Mouse (Mus musculus): ENCODE results near the gene Selenow.

DNA sequence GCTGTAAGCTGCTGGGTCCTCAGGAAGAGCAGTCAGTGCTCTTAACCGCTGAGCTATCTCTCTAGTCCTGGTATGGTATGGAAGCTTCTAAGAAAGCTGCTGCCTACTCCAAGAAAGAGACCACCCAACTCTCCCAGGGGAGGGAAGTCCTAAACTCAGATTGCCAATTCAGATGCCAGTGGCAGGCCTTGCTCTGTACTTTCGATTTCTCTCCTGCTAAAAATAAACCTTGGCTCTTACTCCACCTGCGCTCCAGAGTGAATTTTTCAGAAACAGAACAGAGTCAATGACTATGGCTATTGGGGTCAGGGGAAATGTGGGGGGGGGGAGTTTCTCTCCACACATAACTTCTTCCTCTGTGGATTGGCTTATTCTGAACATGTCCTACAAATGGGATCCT lies 9.4 kb upstream of the Selenow start:
- TF ChIP-seq EP300 (IDR thresholded peaks at IDR 0.05; ENCODE audit: insufficient read depth, low read depth, low read length) = no peak
- TF ChIP-seq CTCF (IDR thresholded peaks at IDR 0.05) = no peak
- no peak for TF ChIP-seq POLR2A (IDR thresholded peaks at IDR 0.05; ENCODE audit: insufficient read depth, low read depth, low read length)

Measured in heart, adult 2 months (tissue).